Mouse (Mus musculus): ENCODE data around the gene Dhdh. TPM values are rescaled to one million over a fixed set of nuclear protein-coding genes. Genes with fewer than 3 reads are reported as not detected.
A peak's percentile ranks its signal among the peaks of the same experiment; 100 is the strongest.
"Not testable (repeated sequence)": the region's sequence is repeated elsewhere in the genome, so short reads cannot be mapped to it uniquely, and the experiment has no call there.

The Dhdh gene
- polyA plus RNA-seq, 2 experiments = 1.6 to 2.2 TPM

DNA sequence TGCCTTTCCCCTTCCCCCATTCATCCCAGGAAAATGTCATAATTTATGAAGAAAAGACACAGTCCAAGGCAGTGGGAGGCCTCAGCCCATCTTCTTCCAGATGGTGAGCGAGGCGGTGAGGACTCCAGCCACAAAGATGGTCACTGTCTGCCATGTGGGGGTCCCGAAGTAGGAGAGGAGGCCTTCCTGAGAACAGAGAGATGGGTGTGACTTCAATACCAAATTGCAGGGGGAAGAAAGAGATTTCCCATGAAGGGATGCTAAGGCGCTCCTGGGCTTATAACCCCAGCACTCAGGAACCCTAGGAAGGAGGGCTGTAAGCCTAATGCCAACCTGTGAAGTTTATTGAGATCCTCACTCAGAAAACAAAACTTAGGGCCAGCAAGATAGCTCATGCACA is 26.8 kb downstream of the Dhdh start:
- H3K4me1 ChIP-seq (replicated peaks; ENCODE audit: control insufficient read depth in 2 of 2, insufficient read depth in 2 of 2, low read length in 1 of 2) = peaks cover 35 to 43% of the 10 kb centered on the region in 2 experiments
- H3K27me3 ChIP-seq (ENCODE audit: control insufficient read depth, insufficient read depth, low read length) = no peaks in the 10 kb centered on the region
- no peak for ATAC-seq (ENCODE audit: insufficient read depth)
- peaks cover 39% of the 10 kb centered on the region for H3K36me3 ChIP-seq (replicated peaks; ENCODE audit: control insufficient read depth, insufficient read depth, low read depth)
- peak overlapping the region in 1 of 2 experiments; percentile 39; a peak in 2 of 4 replicates for H3K4me3 ChIP-seq (ENCODE audit: insufficient read depth in 1 of 2, low read depth in 2 of 2, low read length in 2 of 2)
- H3K27ac ChIP-seq = peak overlapping the region; percentile 98
- no peak for DNase-seq (ENCODE audit: low read depth in 3 of 3, low spot score in 3 of 3)
- H3K9ac ChIP-seq (replicated peaks) = peak overlapping the region; percentile 50
- TF ChIP-seq CTCF (IDR thresholded peaks at IDR 0.05; ENCODE audit: low read depth) (no peak), EP300 (IDR thresholded peaks at IDR 0.05; ENCODE audit: low read depth) (no peak)
- no peaks in the 10 kb centered on the region for H3K9me3 ChIP-seq (ENCODE audit: control insufficient read depth, low read length)
- WGBS (ENCODE audit: insufficient replicate concordance) = 90% methylated on average over 4 of the region's 4 CpGs
- H3K4me2 ChIP-seq (ENCODE audit: low read depth) = peak overlapping the region; percentile 97

DNA sequence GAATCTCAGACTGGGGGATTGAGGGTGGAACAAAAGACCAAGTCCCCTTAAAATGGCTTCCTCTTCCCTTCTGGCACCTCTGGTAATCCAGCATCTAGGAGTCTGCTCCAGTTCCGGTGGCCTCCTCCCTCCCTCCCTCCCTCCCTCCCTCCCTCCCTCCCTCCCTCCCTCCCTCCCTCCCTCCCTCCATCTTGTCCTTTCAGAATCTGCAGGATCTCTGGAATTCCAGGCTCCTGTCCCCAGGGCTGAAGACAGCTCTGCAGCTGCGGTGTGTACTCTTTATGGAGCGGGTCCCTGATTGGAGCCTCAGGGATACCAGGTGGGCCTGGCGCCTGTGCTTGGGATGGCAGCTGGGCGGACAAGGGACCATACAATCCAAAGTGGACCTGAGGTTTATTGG is 27.3 kb downstream of the Dhdh start:
- DNase-seq (ENCODE audit: low read depth in 3 of 3, low spot score in 3 of 3) (no peak), ATAC-seq (ENCODE audit: insufficient read depth) (peak; percentile 24)
- no peak for TF ChIP-seq EP300 (IDR thresholded peaks at IDR 0.05; ENCODE audit: low read depth)
- TF ChIP-seq CTCF (IDR thresholded peaks at IDR 0.05; ENCODE audit: low read depth) = no peak
- H3K9ac ChIP-seq (replicated peaks) = peak overlapping the region; percentile 83
- peak overlapping the region; percentile 98 for H3K27ac ChIP-seq
- no peaks in the 10 kb centered on the region for H3K9me3 ChIP-seq (ENCODE audit: control insufficient read depth, low read length)
- H3K36me3 ChIP-seq (replicated peaks; ENCODE audit: control insufficient read depth, insufficient read depth, low read depth) = peaks cover 39% of the 10 kb centered on the region
- no peaks in the 10 kb centered on the region for H3K27me3 ChIP-seq (ENCODE audit: control insufficient read depth, insufficient read depth, low read length)
- whole genome bisulfite sequencing (ENCODE audit: insufficient replicate concordance) = 58% methylated on average over 5 of the region's 5 CpGs
- H3K4me3 ChIP-seq (ENCODE audit: insufficient read depth in 1 of 2, low read depth in 2 of 2, low read length in 2 of 2) = peak overlapping the region; percentile 64 to 96
- peaks cover 36 to 46% of the 10 kb centered on the region in 2 experiments for H3K4me1 ChIP-seq (replicated peaks; ENCODE audit: control insufficient read depth in 2 of 2, insufficient read depth in 2 of 2, low read length in 1 of 2)
- peak overlapping the region; percentile 97 for H3K4me2 ChIP-seq (ENCODE audit: low read depth)

DNA sequence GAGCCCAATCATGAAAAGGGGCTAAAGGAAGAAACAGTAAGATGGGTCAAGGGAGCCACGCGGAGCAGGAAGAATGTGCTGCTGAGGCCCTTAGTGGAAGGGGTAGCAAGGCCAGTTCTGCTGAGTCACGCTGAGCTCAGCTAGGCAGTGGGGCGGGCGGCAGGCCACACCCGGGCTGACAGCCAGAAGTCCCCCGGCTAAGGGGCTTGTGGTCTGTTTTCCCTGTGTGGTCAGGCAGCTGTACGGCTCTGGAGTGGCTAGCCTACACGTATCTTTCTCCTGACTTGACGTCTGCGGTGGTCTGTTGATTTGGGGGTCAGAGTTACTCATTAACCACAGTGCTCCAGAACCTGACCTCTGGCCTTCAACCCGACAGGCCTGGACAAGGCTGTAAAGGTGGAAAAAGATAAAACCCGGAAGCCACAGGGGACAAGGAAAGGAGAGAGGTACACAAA is 27.7 kb downstream of the Dhdh start:
- H3K4me2 ChIP-seq (ENCODE audit: low read depth) = peak overlapping the region; percentile 97
- WGBS (ENCODE audit: insufficient replicate concordance) = under 1% methylated on average over 13 of the region's 13 CpGs
- H3K9me3 ChIP-seq (ENCODE audit: control insufficient read depth, low read length) = no peaks in the 10 kb centered on the region
- DNase-seq (ENCODE audit: low read depth in 3 of 3, low spot score in 3 of 3) = peak; percentile 80 to 87 (median 85)
- H3K36me3 ChIP-seq (replicated peaks; ENCODE audit: control insufficient read depth, insufficient read depth, low read depth) = peaks cover 39% of the 10 kb centered on the region
- ATAC-seq (ENCODE audit: insufficient read depth) = peak; percentile 71
- peaks cover 36 to 44% of the 10 kb centered on the region in 2 experiments for H3K4me1 ChIP-seq (replicated peaks; ENCODE audit: control insufficient read depth in 2 of 2, insufficient read depth in 2 of 2, low read length in 1 of 2)
- peak overlapping the region; percentile 64 to 96 for H3K4me3 ChIP-seq (ENCODE audit: insufficient read depth in 1 of 2, low read depth in 2 of 2, low read length in 2 of 2)
- TF ChIP-seq CTCF (IDR thresholded peaks at IDR 0.05; ENCODE audit: low read depth) (no peak), EP300 (IDR thresholded peaks at IDR 0.05; ENCODE audit: low read depth) (peak; percentile 52)
- peak overlapping the region; percentile 83 for H3K9ac ChIP-seq (replicated peaks)
- no peaks in the 10 kb centered on the region for H3K27me3 ChIP-seq (ENCODE audit: control insufficient read depth, insufficient read depth, low read length)
- H3K27ac ChIP-seq = peak overlapping the region; percentile 98

DNA sequence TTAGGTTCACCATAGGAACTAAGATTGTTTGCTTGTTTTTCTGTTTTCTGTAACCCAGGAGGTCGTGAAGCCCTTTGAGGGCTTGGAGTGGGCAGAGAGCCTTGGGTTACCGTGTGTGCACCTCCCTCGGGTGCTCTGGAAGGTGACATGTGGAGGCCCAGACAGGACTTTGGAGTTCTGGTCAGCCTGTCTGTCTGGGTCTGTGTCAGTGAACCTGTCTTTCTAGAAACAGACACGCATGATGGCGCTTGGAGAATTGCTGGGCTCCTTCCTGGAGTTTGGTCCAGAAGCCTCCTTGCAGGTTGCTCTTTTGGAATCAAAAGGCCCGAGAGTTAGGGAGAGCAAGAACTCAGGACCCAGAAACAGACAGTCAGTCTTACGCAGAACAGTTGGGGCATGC is 28.2 kb downstream of the Dhdh start:
- H3K4me3 ChIP-seq (ENCODE audit: insufficient read depth in 1 of 2, low read depth in 2 of 2, low read length in 2 of 2) = peak overlapping the region; percentile 64 to 96
- peaks cover 33 to 38% of the 10 kb centered on the region in 2 experiments for H3K4me1 ChIP-seq (replicated peaks; ENCODE audit: control insufficient read depth in 2 of 2, insufficient read depth in 2 of 2, low read length in 1 of 2)
- ATAC-seq (ENCODE audit: insufficient read depth) = no peak
- peak overlapping the region; percentile 83 for H3K9ac ChIP-seq (replicated peaks)
- peak overlapping the region; percentile 98 for H3K27ac ChIP-seq
- 33% methylated on average over 7 of the region's 7 CpGs for WGBS (ENCODE audit: insufficient replicate concordance)
- H3K9me3 ChIP-seq (ENCODE audit: control insufficient read depth, low read length) = no peaks in the 10 kb centered on the region
- H3K36me3 ChIP-seq (replicated peaks; ENCODE audit: control insufficient read depth, insufficient read depth, low read depth) = peaks cover 39% of the 10 kb centered on the region
- no peaks in the 10 kb centered on the region for H3K27me3 ChIP-seq (ENCODE audit: control insufficient read depth, insufficient read depth, low read length)
- DNase-seq (ENCODE audit: low read depth in 3 of 3, low spot score in 3 of 3) = no peak
- H3K4me2 ChIP-seq (ENCODE audit: low read depth) = peak overlapping the region; percentile 97
- TF ChIP-seq CTCF (IDR thresholded peaks at IDR 0.05; ENCODE audit: low read depth) = no peak
- TF ChIP-seq EP300 (IDR thresholded peaks at IDR 0.05; ENCODE audit: low read depth) = no peak

DNA sequence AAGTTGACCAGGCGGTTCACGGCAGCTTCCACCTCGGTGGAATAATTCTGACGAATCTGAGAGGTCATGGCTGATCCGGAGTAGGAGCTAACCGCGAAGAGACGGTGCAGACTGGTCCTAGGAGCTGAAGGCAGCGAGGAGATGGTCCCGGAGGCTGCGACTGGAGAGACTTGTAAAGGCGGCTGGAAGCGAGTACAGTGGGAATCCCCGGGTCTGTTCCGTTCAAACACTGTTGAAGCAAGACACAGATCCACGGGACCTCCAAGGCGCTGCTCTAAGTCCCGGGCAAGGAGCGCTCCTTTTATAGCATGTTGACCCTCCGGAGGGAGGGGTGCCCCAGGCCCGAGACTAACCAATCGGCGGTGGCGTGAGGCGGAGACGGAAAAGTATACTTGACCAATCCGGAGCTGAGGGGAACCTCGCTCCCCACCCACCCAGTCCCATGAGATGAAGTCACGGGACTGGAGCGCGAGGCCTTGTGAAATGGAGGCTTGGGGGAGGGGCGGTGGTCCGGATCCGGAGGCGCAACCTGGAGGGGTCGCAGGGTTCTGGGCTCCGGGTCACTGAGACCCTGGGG is 29.0 kb downstream of the Dhdh start, which contains the start of gene Ftl1:
Ftl1 (minus strand) TSS at position 321 of the 577 bp plus-strand sequence.
- Histone ChIP-seq H3K4me3 (ENCODE audit: insufficient read depth in 1 of 2, low read depth in 2 of 2, low read length in 2 of 2) (peak within 1 kb of the TSS; percentile 96 to 100), H3K4me2 (ENCODE audit: low read depth) (peak within 1 kb of the TSS; percentile 97), H3K9ac (replicated peaks) (peak within 1 kb of the TSS; percentile 98), H3K4me1 (replicated peaks; ENCODE audit: control insufficient read depth in 2 of 2, insufficient read depth in 2 of 2, low read length in 1 of 2) (peaks cover 33 to 38% of the 10 kb centered on the region in 2 experiments), H3K36me3 (replicated peaks; ENCODE audit: control insufficient read depth, insufficient read depth, low read depth) (peaks cover 35% of the 10 kb centered on the region), H3K27ac (peak within 1 kb of the TSS; percentile 98)
- ATAC-seq (ENCODE audit: insufficient read depth) = peak; percentile 86
- DNase-seq (ENCODE audit: low read depth in 3 of 3, low spot score in 3 of 3) = peak; percentile 97 to 98 (median 98)
- WGBS (ENCODE audit: insufficient replicate concordance) = under 1% methylated on average over 28 of the region's 37 CpGs
- not testable (repeated sequence) for H3K27me3 ChIP-seq (ENCODE audit: control insufficient read depth, insufficient read depth, low read length); H3K9me3 ChIP-seq (ENCODE audit: control insufficient read depth, low read length)

Data from liver, embryonic 14.5 days (tissue).